Mouse (Mus musculus) CH12.LX (cell line): ENCODE data around the gene Fxyd5.

ENCODE experiments used
- CTCF ChIP-seq, 2 experiments: IDR thresholded peaks in 1 of 2; conservative IDR thresholded peaks in 1 of 2; 2 replicates each; pipeline ENCODE4 v1.5.1; 2011 to 2012; ENCODE audit warnings: low read depth in 2 of 2, low read length in 2 of 2, improper control_type of control experiment in 1 of 2, inconsistent platforms in 1 of 2, mild to moderate bottlenecking in 1 of 2, moderate library complexity in 1 of 2
- EP300 ChIP-seq: IDR thresholded peaks from 2 replicates; pipeline ENCODE4 v1.6.1; 2011; ENCODE audit warnings: low read length, improper control_type of control experiment
- MAX ChIP-seq: IDR thresholded peaks from 2 replicates; pipeline ENCODE4 v1.6.1; 2011; ENCODE audit warnings: low read length, improper control_type of control experiment
- MYC ChIP-seq: IDR thresholded peaks from 2 replicates; pipeline ENCODE4 v1.6.1; 2011; ENCODE audit warnings: low read depth, mild to moderate bottlenecking, improper control_type of control experiment, low read length
- POLR2A ChIP-seq: IDR thresholded peaks from 2 replicates; pipeline ENCODE4 v1.6.1; 2011; ENCODE audit warnings: low read depth, mild to moderate bottlenecking, improper control_type of control experiment, low read length
- USF1 ChIP-seq: IDR thresholded peaks from 2 replicates; pipeline ENCODE4 v1.6.1; 2014; ENCODE audit warnings: low read depth, mild to moderate bottlenecking, inconsistent platforms, low read length, improper control_type of control experiment

GRCm38 (mm10) chr7:31059108-31059507, 16.8 kb upstream of the Fxyd5 start, which contains the start of gene Lgi4:
- TF ChIP-seq POLR2A: no peak
- no peak for TF ChIP-seq EP300
- peak; percentile 89 to 90 for TF ChIP-seq CTCF (conservative IDR thresholded peaks at IDR 0.05 in 1 of 2, IDR thresholded peaks at IDR 0.05 in 1 of 2; ENCODE audit: low read depth in 2 of 2, low read length in 2 of 2)
- no peak for TF ChIP-seq USF1
- TF ChIP-seq MYC: no peak
- no peak for TF ChIP-seq MAX
